Mouse (Mus musculus) cerebellum, adult 11-12 months (tissue): ENCODE data around the gene Tmc1.

Experiments
- DNase-seq: peaks from one replicate; pipeline ENCODE4 v3.0.0; 2022

Gene Tmc1

GRCm38 (mm10) chr19:20796001-20796400 is 158.0 kb downstream of the Tmc1 start:
- DNase-seq = no peak

- DNase-seq = no peak
Observed at GRCm38 (mm10) chr19:20794999-20795398, 159.0 kb downstream of the Tmc1 start.

GRCm38 (mm10) chr19:20792811-20793210 is 161.2 kb downstream of the Tmc1 start:
- no peak for DNase-seq

GRCm38 (mm10) chr19:20787289-20787688 is 166.7 kb downstream of the Tmc1 start:
- no peak for DNase-seq

GRCm38 (mm10) chr19:20775681-20776080 is 178.3 kb downstream of the Tmc1 start:
- DNase-seq = no peak

- DNase-seq = peak; percentile 6
Observed at GRCm38 (mm10) chr19:20773941-20774340, 180.1 kb downstream of the Tmc1 start.

- no peak for DNase-seq
Observed at GRCm38 (mm10) chr19:20764214-20764613, 189.8 kb downstream of the Tmc1 start.

GRCm38 (mm10) chr19:20761675-20762426 is 192.2 kb downstream of the Tmc1 start:
- DNase-seq = no peak

GRCm38 (mm10) chr19:20761119-20761518 is 192.9 kb downstream of the Tmc1 start:
- DNase-seq = no peak

- no peak for DNase-seq
Observed at GRCm38 (mm10) chr19:20744630-20745029, 209.4 kb downstream of the Tmc1 start.
